Mouse (Mus musculus): ENCODE measurements around the gene Spata16.

The Spata16 gene

GRCm38 (mm10) chr3:26832954-26833353, 195.5 kb downstream of the Spata16 start:
- no peak for DNase-seq (ENCODE audit: low spot score)

GRCm38 (mm10) chr3:26834178-26835050, 197.0 kb downstream of the Spata16 start:
- no peak for DNase-seq (ENCODE audit: low spot score)

- no peak for DNase-seq (ENCODE audit: low spot score)
Observed at GRCm38 (mm10) chr3:26835051-26835755, 197.8 kb downstream of the Spata16 start.

GRCm38 (mm10) chr3:26845041-26845440, 207.6 kb downstream of the Spata16 start:
- no peak for DNase-seq (ENCODE audit: low spot score)

- DNase-seq (ENCODE audit: low spot score), result no peak
Observed at GRCm38 (mm10) chr3:26847935-26848334, 210.5 kb downstream of the Spata16 start.

- DNase-seq (ENCODE audit: low spot score), result no peak
Observed at GRCm38 (mm10) chr3:26850207-26850606, 212.8 kb downstream of the Spata16 start.

GRCm38 (mm10) chr3:26850691-26851563, 213.5 kb downstream of the Spata16 start:
- DNase-seq (ENCODE audit: low spot score), result no peak

GRCm38 (mm10) chr3:26853557-26853956, 216.1 kb downstream of the Spata16 start:
- DNase-seq (ENCODE audit: low spot score), result no peak

GRCm38 (mm10) chr3:26874706-26875105, 237.3 kb downstream of the Spata16 start:
- no peak for DNase-seq (ENCODE audit: low spot score)

GRCm38 (mm10) chr3:26877291-26877690, 239.9 kb downstream of the Spata16 start:
- DNase-seq (ENCODE audit: low spot score), result no peak

GRCm38 (mm10) chr3:26916607-26917006, 279.2 kb downstream of the Spata16 start:
- no peak for DNase-seq (ENCODE audit: low spot score)

- no peak for DNase-seq (ENCODE audit: low spot score)
Observed at GRCm38 (mm10) chr3:26920986-26921385, 283.6 kb downstream of the Spata16 start.

GRCm38 (mm10) chr3:26921576-26921975, 284.2 kb downstream of the Spata16 start:
- no peak for DNase-seq (ENCODE audit: low spot score)

GRCm38 (mm10) chr3:26923391-26923790, 286.0 kb downstream of the Spata16 start:
- DNase-seq (ENCODE audit: low spot score), result no peak

- DNase-seq (ENCODE audit: low spot score), result no peak
Observed at GRCm38 (mm10) chr3:26924212-26924611, 286.8 kb downstream of the Spata16 start.

GRCm38 (mm10) chr3:26933079-26933478, 295.7 kb downstream of the Spata16 start:
- no peak for DNase-seq (ENCODE audit: low spot score)

GRCm38 (mm10) chr3:26936897-26937590, 299.6 kb downstream of the Spata16 start:
- no peak for DNase-seq (ENCODE audit: low spot score)

GRCm38 (mm10) chr3:26966776-26967175, 329.4 kb downstream of the Spata16 start:
- no peak for DNase-seq (ENCODE audit: low spot score)

GRCm38 (mm10) chr3:26968852-26969513, 331.6 kb downstream of the Spata16 start:
- DNase-seq (ENCODE audit: low spot score), result no peak

- DNase-seq (ENCODE audit: low spot score), result no peak
Observed at GRCm38 (mm10) chr3:26970529-26970928, 333.1 kb downstream of the Spata16 start.

- DNase-seq (ENCODE audit: low spot score), result no peak
Observed at GRCm38 (mm10) chr3:26971276-26971675, 333.9 kb downstream of the Spata16 start.

All from ovary, postnatal 10 days (tissue).